Mouse (Mus musculus) thymus, postnatal 10 days (tissue): ENCODE measurements around the gene U2af1.

Experiments used
- DNase-seq, 2 experiments: peaks; one replicate each; pipeline ENCODE4 v3.0.0; 2021; ENCODE audit warnings: low spot score in 2 of 2

The U2af1 gene

DNA sequence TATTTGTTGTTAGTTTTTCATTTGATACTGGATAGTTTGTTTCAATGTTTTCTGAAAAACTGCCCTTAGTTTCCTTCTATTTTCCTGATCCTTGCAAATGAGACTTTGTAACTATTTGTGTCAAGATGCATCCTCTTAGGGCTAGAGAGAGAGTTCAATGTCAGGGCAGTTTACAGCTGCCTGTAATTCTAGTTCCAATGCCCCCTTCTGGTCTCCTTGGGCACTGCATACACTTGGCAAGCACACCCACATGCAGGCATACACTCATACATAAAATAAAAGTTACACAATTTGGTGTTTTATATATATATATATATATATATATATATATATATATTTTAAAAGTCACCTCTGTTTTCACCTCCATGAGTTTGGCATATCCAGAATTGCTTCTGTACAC is 4.2 kb upstream of the U2af1 start:
- DNase-seq = no peak

DNA sequence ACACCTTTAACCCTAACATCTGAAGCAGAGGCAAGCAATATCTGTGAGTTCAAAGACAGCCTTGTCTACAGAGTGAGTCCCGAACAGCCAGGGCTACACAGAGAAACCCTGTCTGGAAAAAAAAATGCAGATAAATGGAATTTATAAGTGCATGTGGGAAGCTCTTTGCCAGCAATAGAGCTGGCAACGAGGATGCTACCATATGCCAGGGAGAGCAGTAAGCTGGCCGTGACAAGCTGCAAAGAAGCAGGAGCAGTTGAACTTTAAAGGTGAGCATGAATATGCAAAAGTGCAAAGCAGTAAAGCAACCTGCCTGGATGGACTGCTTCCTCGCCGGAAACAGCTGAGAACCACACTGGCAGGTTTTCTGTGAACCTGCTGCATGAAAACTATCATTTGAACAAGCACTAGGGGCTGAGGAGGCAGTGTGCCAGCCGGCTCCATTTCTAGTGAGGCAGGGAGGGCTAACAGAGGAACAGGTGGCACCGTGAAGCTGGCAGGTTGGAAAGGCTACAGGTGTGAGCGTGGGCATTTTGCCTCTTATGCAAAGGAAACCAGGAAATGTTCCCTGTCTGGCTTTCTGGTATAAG is 2.1 kb upstream of the U2af1 start:
- no peak for DNase-seq

DNA sequence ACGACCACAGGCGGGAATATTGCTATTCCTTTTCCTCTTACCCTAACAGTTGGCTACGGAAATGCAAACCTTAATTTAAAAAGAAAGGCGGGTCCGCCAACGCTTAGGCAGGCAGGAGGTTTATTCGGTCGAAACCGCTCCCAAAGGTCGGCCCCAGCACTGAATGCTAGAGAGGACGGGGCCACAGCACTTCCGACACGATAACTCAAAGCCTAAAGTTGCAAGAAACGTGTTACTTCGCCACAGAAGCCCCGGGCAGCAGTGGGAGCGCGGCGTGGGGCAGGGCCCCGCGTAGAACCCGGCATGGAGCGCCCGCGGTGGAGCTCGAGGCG is 590 bp downstream of the U2af1 start:
- DNase-seq = peak; percentile 27 to 32

DNA sequence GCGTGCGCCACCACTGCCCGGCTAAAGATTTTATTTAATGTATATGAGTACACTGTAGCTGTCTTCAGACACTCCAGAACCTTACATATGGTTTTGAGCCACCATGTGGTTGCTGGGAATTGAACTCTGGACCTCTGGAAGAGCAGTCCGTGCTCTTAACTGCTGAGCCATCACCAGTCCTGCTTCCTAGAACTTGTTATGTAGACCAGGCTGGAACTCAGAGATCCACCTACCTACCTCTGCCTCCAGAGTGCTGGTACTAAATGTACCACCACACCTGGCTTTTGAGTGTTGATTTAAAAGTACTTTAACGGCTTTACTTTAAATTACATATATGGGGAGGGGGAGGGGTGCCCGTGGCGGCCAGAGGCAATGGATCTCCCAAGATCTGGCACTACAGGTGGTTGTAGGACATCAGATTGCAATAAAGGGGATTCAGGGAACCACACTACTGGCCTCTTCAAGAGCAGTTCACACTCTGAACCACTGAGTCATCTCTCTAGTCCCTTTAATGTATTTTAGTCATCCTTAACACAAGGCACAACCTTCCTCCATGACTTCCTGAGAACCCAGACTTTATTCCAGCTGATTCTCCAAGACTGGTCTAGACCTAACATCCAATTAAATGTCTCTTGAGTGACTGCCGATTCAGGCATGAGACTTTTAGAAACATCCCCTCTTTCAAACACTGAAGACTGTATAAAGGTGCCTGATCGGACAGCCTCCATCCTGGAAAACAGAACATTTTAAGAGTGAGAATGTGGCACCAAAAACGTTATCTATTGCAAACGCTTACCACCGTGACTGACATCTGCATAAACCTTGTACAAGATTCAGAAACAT is 1.3 kb downstream of the U2af1 start:
- DNase-seq = no peak

DNA sequence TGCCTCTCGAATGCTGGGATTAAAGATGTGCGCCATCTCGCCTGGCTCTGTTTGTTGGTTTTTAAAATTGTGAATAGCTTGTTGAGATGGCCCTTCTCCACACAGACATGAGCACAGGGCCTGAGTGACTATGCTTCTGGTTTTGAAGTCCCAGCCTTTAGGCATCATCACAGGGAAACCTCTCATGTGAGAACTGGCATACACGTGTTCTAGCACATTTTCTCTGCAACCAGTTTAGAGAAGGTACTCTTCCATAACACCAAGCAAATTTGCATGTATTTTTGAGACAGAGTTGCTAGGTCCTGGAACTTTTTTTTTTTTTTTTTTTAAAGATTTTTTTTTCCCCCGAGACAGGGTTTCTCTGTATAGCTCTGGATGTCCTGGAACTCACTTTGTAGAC is 2.0 kb downstream of the U2af1 start:
- no peak for DNase-seq

DNA sequence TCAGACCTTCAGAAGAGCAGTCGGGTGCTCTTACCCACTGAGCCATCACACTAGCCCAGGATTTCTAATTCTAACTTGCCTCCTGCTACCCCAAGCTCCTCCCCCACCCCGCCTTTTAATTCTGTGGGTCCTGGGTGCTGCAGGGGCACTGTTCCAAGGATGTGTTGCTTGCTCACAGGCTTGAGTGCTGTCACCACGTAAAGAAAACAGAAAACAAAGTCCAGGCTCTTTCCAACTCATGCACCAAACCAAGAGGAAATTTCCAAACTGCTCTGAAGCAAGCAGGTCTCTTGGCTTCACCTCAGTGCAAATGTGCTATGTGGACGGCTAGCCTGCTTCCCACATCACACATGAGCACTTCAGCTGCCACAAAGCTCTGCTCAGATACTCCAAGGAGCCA is 3.3 kb downstream of the U2af1 start:
- no peak for DNase-seq

DNA sequence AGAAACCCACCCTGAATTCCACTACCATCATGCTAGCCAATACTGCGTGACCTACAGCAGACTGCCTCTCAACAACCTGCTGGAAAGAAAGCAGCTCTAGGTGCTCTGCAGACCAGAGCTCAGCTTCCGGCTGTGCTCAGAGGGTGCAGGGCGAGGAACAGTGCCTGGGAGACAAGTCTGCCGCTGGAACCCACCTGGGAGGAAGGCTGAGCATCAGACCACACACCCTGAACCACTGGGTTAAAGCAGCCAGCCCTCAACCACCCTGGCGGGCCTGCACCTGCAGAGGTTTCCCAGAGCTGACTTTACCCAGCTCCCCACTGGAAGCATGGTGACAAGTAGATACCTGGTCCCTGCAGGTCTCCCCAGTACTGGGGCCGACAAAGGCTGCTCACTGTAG is 5.4 kb downstream of the U2af1 start:
- peak; percentile 9 to 15 for DNase-seq

DNA sequence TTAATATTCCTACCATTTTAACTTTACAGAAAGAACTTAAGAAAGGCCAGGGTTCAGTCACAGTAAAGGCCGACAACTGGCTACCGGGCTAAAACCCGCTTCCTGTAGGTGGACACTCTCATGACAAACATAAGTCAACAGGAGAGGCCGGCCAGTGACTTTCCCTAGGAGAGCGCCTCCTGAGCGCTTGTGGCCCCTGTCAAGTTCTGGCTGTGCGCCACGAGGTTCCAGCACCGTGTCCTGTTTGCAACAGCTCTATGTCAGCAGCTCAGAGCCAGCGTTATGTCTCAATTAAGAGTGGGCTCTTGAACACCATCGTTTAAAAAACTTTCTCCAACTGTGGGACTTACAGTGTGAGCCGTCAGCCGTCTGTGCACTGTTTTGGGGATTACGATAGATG is 6.5 kb downstream of the U2af1 start:
- no peak for DNase-seq

DNA sequence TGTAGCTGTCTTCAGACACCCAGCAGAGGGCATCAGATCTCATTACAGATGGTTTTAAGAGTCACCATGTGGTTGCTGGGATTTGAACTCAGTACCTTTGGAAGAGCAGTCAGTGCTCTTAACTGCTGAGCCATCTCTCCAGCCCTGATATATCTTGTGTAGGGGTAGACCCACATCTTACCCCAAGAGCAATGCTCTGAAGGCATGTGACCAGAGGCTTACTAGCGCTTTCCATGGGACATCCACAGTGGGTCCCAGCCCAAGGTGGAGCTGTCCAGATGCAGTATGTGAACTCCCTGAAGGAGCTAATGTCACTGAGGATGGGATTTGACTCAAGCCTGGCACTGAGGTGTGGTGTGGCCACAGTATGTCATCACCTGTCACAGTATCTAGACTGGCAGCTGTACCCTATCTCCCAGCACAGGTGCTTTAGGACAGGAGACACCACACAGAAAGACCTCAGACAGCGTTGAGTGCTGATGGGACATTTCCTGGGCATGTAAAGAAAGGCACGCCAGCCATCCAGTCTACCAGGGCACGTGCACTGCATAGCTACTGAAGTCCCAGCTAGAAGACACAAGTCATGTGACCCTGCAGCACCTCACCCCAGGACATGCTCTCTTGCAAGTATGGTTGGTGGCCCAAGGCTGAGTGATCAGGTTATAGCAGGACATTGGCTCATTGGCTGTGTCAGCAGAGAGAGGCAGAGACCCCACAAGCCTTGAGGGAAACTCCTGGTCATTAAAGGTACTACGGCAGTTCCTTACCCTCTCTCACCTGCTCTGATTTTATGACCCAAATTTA is 12.3 kb downstream of the U2af1 start:
- DNase-seq = no peak

DNA sequence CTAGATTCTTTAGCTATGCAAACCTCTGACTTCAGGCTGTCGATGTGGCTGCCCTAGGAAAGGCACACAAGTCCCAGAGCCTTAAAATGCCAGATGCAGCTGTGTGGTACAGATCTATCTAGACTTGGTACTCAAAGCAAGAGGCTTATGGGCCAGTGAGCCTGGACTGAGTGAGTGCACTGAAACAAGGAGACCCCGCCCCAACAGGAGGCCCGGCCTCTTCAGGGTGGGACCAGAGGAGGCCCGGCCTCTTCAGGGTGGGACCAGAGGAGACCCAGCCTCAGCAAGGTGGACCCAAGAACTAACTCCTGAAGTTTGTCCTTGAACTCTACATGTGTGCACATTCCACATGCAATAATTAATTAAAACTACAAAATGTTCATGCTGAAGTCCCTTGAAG is 15.8 kb downstream of the U2af1 start:
- no peak for DNase-seq

DNA sequence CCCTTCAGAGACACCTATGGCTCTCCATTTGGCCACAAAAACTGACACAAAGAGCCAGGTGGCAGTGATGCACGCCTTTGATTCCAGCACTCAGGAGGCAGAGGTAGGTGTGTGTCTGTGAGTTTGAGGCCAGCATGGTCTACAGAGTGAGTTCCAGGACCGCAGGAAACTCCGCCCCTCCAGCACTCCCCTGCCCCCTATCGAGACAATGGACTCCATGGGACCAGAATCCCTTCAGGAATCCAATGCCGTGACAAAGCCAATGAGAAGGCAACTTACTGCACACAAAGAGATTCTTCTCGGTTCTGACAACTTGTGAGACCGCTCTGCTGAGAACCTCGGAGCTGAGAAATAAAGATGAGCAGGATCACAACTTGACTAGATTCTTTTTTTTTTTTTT is 16.4 kb downstream of the U2af1 start:
- no peak for DNase-seq

DNA sequence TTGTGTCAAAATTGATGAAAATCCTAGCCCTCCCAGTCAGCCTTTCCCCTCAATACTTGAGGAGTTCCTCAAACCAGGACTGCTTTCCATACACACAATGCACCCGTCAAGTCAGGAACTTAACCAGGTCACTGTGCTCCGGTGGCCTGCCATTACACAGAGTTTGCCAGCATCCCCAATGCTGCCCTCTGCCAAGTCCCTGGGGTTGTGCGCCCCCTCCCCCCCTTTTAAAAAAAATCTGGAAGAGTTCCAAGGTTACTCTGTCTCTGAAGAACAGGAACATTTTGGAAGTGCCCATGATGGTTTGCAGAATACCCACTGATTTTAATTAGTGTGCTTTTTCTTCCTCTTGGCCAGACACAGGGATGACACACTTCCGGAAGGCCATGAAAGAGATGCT is 19.0 kb downstream of the U2af1 start:
- no peak for DNase-seq

DNA sequence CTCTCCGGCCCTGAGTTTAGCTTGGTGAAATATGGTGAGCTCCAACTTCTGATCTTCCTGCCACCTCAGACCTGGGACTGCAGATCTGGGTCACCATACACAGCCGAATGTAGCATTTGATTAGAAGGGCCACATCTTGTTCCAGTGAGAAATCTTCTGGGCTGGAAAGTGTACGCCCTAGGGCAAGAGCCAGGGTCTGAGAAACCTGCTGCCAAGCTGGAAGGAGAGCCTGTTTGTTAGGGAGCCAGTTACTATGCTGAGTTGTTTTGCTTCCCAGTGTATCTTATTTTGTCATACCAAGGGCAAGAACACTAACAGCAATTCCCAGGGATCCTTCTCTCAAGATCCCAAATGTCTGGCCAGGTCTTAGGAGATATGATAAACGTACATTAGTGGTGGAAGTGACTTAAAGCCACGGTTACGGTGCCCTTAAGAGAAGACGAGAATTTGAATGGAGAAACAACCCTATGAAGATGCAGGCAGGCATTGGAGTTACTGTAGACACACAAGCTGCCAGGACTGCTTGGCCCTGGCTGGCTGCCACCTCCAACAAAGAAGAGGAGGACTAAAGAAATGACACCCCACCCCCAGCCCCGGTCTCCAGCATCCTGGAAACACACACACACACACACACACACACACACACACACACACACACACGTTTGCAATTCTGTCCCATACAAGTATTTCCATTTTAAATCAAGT is 20.7 kb downstream of the U2af1 start:
- DNase-seq = no peak

DNA sequence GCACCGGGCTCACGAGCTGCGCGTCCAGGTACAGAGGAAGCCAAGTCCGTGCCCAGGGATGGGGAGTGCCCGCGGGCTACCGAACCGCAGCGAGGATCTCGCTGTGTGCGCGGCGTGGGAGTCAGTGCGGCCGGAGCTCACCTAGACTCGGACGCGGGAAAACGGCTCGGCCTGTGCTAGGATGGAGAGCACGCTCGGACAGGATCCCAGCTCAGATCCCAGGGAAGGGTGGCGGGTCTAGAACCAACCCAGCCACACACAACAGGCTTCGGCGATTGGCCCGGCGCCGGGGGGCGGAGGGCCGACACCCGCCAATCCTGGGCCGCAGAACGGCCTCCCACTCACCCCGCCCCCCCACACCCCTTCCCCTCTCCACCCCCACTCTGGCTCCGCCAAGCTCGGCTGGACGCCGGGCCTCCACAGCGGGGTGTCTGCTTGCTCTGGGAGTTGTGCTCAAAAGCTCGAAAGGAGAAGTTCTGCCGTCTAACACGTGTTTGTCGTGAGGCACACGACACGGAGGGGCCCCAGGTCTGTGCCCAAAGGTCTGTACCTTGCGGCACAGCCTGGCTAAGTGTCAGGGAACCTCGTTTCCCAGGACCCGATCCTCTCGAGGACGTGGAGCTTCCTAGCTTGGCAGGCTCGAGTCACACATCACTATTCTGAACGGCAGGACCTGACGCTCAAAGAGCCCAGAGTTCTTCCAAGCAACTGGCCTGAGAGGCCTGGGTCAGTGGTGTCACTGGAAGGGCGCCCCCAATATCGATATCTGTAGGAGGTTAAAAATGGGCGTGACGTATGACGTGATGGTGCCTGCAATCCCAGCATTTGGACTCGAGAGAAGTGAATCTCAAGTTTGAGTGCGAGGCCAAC is 21.5 kb downstream of the U2af1 start, which contains the start of gene Cbs:
TSS of gene Cbs (minus strand) at position 297 of the 870 bp plus-strand sequence.
- DNase-seq = peak in 1 of 2 experiments; percentile 33

DNA sequence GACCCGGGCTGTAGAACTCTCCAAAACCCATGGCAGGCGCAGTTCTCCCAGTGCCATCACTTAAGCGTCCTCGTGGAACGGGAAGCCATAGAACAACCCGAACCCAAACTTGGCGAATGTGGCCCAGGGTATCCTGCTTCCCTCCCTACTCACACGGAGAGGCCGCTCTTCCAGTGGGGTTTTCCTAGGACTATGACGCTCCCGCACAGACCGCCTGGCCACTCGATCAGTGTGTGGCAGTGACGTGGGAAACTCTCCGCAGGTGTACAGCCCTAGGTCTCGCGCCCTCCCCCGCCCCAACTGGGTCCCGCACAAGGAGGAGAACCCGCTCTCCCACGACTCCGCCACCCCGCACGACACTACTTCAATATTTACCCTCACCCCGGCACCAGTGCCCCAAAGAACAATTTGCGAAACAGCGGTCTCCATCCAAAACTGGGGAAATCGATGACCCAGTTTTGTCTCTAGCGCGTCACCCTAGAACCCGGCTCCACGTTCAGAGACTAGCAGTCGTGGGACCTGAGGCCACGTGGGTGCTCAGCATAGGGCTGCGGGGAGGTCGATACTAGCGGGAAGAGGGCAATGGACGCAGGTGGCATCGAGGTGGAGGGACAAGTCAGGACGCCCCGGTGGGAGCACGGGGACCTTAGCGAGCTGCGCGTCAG is 22.3 kb downstream of the U2af1 start:
- no peak for DNase-seq

DNA sequence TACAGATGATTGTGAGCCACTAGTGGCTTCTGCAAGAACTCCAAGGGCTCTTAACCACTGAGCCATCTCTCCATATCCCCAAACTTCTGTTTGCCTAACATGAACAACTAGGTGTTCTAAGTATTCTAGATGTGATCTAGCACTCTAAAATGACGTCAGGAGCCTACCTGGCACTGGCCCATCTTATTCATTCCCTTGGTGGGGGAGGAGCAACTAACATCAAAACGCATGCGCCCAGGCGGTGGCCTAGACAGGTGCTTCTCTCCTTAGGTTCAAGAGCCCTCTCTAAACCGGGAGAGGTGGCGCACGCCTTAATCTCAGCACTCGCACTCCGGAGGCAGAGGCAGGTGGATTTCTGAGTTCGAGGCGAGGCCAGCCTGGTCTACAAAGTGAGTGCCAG is 22.9 kb downstream of the U2af1 start:
- DNase-seq = no peak

DNA sequence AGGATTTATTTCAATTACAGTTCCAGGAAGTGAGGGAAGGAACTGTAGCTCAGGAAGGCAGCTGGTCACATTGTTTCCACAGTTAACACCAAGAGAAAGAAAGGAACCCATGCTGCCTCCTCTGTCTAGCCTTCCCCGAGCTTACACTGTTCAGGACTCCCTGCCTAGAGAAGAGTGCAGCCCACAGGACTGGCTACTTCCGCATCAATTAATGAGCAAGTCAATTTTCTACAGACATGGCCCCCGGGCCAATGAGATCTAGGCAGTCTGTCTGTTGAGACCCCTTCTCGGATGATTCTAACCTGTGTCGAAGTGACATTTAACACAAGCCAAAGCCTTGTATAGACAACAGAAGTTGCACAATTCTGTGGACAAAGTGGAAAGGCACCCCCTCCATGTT is 23.8 kb downstream of the U2af1 start:
- DNase-seq = no peak

DNA sequence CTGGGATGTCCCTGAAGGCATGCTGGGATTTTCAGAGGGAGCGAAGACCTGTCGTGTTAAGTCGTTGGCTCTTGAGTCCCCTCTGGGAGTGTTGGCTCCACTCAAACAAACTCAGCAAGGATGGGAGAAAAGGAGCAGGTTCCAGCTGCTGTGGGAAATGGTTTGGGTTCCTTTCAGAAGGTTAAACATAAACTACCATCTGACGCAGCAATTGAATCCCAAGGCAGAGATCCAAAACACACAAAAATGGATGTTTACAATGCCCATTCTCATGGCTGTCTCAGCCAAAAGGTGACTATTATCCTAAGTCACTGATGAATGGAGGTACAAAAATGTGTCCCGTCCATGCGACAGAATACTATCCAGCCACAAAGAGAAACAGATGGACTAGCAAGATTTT is 25.7 kb downstream of the U2af1 start:
- DNase-seq = no peak

DNA sequence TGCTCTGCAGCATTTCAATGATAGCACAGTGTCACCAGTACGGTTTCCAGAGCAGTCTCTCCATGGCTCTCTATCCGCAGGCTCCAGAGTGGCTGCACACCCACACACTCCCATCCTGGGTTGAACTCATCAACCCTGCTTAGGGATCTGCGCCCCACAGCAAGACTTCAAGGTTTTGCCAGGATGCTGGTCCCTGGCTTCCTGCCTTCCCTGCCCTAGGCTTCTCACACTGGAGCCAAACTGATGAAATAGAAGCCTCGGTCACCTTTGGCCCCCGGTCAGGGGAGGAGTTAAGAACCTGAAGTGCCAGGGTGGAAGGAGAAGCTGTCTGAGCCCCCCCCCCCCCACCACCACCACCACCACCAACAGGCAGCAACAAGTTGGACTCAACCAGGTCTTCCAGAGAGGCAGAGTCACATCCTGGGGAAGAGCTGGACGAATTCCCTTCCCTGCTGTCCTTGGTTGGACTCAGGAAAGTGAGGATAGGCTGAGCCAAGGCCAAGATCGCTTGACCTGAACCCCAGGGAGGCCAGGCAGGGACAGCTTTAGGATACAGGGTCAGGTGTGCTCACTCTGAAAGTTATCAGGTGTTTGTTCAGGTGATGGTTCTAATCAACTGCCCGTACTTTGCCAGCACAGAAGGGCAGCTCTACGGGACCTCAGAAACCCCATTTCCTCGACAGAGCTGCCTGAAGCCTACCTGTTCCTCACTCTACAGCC is 27.5 kb downstream of the U2af1 start:
- no peak for DNase-seq

DNA sequence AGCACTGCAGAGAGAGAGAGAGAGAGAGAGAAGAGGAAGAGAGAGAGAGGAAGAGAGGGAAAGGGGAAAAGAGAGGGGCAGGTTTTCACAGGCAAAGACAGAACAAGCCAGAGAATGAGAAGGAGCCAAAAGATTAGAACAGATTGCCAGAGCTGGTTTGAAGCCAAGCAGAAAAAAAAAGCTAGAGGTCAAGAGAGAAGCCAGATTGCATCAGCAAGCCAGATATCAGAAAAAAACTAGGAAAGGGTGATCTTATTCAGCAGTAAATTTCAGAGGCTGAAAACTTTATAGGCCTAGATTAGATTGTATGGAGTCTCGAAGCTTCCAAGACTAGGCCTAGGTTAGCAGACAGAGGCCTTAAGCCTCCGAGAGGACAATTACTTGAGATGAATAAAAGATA is 30.7 kb downstream of the U2af1 start:
- DNase-seq = no peak
